Mouse (Mus musculus) CD8-positive naive resting alpha-beta T cell, adult 2 months (primary cell): ENCODE data around the gene Ccl20.

ENCODE experiments used
- DNase-seq, 2 experiments: peaks; one replicate each; pipeline ENCODE4 v3.0.0; 2022; ENCODE audit warnings: low read depth in 2 of 2, low spot score in 2 of 2

Ccl20 gene

DNA sequence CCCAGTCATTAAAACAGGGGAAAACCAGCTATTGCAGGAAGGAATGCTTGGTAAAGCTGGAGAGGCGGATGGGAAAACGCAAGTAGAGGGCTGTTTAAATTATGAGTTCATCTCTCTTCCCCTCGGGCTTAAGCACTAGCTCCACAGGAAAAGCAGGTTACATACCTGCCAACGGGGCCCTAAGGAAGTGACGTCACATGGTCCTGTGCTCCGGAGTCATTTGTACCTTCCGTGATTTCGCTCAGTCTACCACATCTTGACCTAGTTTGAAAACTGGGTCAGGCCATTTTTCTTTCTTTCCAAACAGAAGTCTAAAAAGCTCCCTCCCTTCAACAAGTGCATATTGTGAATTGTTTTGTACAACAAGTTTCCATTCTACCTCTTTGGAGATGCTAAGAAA, 21.3 kb downstream of the Ccl20 start:
- DNase-seq = no peak

DNA sequence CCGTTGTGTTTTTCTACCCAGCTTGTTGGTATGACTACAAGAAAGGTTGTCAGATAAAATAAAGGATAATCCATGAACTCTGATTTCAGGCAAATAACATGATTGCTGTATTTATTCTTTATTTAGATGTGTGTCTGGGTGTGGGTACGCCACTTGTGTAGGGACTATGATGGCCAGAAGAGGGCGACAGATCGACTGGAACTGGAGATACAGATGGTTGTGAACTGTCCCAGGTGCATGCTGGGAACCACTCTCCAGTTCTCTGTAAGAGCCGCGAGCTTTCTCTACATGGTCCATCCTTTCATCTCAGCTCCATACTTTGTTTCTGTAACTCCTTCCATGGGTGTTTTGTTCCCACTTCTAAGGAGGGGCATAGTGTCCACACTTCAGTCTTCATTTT, 22.2 kb downstream of the Ccl20 start:
- no peak for DNase-seq

DNA sequence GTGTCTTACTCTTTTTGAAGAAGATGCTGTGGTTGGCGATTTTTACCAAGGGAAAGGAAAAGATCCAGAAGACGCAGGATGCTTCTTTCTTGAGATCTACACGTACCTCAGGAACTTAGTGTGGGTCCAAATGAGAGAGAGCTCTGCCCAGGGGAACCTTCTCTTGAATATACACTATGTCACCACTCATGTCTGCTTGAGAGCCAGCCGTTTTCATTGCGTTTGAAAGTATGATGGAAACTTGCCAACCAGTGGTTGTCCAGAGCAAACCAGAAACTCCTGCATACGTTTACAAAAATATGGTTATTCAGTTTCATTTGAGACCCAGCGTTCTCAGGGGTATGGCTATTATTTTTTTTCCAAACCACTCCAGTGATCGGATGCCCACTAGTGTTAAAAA, 24.9 kb downstream of the Ccl20 start:
- no peak for DNase-seq

DNA sequence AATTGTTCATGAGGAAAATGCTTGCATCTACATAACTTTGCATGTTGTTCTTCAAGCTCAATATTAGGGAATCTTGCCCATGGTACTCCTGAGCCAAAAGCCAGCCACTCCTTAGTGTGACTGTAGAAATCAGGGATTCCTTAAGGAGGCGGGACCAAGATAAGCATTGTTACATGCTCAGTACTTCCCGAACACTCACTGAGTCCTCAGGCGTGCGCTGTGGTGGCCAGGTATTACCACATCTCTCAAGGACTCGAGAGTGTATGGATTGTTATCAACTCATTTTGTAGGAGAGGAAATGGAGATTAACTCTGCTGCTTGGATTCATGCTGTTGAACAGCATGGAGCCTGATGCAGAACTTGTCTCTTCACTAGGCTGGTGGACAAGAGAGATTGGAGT, 25.5 kb downstream of the Ccl20 start:
- DNase-seq = no peak

DNA sequence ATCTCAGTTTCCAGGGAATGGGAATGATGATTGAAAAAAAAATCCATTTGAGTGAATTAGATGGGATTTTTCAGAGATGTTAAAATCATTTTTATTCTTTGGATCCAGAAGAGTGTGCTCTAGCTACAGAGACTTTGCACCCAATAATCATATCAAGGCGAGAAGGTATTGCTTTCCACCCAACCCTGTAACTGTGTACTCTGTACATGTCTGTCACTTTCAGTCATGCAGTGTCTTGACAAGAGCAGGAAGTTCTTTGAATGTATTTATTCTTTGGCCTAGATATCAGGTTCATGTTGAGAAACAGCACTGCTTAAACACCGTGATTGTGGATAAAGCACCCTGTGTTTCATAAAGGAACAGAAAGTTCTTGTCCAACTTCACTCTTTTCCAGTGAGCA, 30.0 kb downstream of the Ccl20 start:
- DNase-seq = no peak

DNA sequence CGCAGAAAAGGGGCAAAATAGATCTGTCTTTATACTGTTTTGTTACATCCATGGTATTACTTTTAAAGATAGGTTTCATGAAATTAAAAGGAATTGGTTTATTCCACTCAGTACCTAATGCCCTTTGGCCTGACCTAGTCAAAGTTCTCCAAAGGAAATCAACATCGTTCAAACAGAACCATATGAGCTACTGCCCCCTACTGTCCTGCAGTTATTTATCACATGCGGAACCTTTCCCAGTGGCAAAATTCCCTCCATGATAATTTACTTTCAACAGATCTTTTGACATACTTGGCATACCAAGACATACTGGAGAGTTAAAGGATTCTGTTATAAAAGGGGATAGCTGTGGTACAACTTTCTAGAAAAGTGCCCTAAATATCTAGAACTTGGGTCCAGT, 33.7 kb downstream of the Ccl20 start:
- no peak for DNase-seq

DNA sequence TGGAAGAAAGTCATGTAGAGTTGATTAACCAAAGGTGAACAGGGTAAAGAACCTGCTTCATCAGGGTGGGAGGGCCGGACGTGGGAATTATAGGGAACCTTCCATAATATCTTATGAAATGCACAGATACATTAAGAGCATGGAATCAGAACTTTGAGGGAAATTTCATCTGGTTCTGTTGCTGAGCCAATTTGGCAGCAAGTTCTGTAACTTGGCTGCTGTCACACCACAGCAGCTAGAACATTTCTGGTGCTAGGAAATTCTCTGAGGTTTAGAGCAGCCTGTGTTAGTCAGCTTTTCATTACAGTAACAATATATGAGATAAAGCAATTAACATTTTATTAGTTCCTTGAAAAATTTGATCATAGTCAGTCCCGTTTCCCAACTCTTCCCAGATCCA, 36.4 kb downstream of the Ccl20 start:
- no peak for DNase-seq

DNA sequence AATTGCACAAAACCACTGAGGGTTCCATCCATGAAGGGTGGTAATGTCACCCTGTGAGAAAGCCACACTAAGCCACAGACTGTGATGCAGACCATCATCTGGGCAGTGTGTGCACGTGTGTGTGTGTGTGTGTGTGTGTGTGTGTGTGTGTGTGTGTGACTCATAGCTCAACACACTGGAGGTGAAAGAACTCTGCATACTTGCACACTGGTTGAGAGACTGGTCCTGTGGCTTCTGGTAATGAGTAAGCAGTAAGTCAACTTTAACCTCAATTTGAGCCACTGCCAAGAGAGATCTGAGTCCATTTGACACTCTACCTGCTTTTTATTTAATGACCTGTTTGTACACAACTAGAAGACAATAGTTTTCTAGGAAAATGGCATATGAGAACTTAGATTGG, 40.3 kb downstream of the Ccl20 start:
- DNase-seq = no peak

DNA sequence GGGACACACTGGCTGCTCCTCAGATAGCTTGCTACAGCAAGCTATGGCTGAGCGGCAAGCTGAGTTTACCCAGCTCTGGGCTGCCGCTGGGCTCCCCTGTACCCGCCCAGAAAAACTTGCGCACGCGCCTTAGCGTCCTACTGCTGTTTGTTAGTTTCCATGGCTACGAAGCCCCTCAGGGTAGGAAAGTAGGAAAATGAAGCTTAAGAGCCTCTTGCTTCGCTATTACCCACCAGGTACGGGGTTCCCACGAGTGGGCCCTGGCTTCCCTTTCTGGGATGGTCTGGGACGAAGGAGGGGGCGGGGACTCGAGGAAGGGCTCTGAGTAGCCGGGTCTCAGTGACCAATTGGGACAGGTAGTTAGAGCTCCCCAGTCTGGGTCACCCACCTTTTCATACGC, 43.0 kb downstream of the Ccl20 start, which contains the start of gene Daw1:
Daw1 (plus strand) TSS at position 150 of the 400 bp plus-strand sequence.
- DNase-seq = no peak

DNA sequence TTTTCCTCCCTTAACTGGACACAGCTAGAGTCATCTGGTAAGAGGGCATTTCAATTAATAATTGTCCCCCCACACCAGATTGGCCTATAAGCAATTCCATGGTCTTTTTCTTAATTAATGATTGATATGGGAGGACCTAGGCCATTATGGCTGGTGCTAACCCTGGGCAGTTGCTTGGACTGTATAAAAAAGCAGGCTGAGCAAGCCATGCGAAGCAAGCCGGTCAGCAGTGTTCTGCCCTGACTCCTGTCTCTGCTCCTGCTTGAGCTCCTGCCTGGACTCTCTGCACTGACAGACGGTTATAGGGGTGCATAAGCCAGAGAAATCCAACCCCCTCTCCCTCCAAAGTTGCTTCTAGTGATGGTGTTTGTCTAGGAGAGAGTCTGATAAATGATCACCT, 45.1 kb downstream of the Ccl20 start:
- DNase-seq = no peak

DNA sequence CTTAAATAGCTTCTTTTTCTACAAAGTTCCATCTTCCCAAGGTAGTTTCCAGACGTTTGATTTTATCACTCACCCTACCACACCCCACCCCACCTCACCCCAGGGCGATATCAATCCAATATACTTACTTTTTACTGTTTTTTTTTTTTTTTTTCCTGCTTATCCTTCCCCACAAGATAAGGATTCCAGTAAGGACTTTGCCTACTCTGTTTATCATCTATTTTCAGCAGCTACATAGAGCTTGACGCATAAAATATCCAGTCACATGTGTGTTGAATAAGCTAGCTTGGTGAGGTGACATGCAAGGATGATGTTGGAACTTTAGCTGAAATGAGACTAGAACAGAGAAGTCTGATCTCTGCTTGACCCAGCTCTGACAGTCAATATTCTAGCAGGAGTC, 47.5 kb downstream of the Ccl20 start:
- no peak for DNase-seq
